Mouse (Mus musculus): ENCODE results near the gene Klc2.

Klc2 gene

GRCm38 (mm10) chr19:5084834-5085144 is 33.6 kb downstream of the Klc2 start:
- in situ Hi-C loops (cut with MboI; ENCODE audit: low pct_unique_long_range_greater_than_20kb in 1 of 2, low sequenced_read_pairs in 2 of 2, unreplicated experiment in 1 of 2), result loop anchor here in 1 of 2 experiments (5.0 kb wide), 1 partner anchor 58 kb away; no protein-coding TSS in a partner anchor

- in situ Hi-C loops (cut with MboI; ENCODE audit: low pct_unique_long_range_greater_than_20kb in 1 of 2, low sequenced_read_pairs in 2 of 2, unreplicated experiment in 1 of 2), result no loop called here
Observed at GRCm38 (mm10) chr19:5083961-5084833, 34.2 kb downstream of the Klc2 start.

- in situ Hi-C loops (cut with MboI; ENCODE audit: low pct_unique_long_range_greater_than_20kb in 1 of 2, low sequenced_read_pairs in 2 of 2, unreplicated experiment in 1 of 2), result no loop called here
Observed at GRCm38 (mm10) chr19:5082596-5082995, 35.8 kb downstream of the Klc2 start.

GRCm38 (mm10) chr19:5082005-5082404 is 36.4 kb downstream of the Klc2 start:
- in situ Hi-C loops (cut with MboI; ENCODE audit: low pct_unique_long_range_greater_than_20kb in 1 of 2, low sequenced_read_pairs in 2 of 2, unreplicated experiment in 1 of 2), result no loop called here

- in situ Hi-C loops (cut with MboI; ENCODE audit: low pct_unique_long_range_greater_than_20kb in 1 of 2, low sequenced_read_pairs in 2 of 2, unreplicated experiment in 1 of 2), result no loop called here
Observed at GRCm38 (mm10) chr19:5079279-5079678, 39.1 kb downstream of the Klc2 start.

GRCm38 (mm10) chr19:5073518-5073917 is 44.8 kb downstream of the Klc2 start:
- in situ Hi-C loops (cut with MboI; ENCODE audit: low pct_unique_long_range_greater_than_20kb in 1 of 2, low sequenced_read_pairs in 2 of 2, unreplicated experiment in 1 of 2), result no loop called here

- in situ Hi-C loops (cut with MboI; ENCODE audit: low pct_unique_long_range_greater_than_20kb in 1 of 2, low sequenced_read_pairs in 2 of 2, unreplicated experiment in 1 of 2), result no loop called here
Observed at GRCm38 (mm10) chr19:5073028-5073427, 45.3 kb downstream of the Klc2 start.

- in situ Hi-C loops (cut with MboI; ENCODE audit: low pct_unique_long_range_greater_than_20kb in 1 of 2, low sequenced_read_pairs in 2 of 2, unreplicated experiment in 1 of 2), result no loop called here
Observed at GRCm38 (mm10) chr19:5072389-5073019, 45.9 kb downstream of the Klc2 start.

GRCm38 (mm10) chr19:5071545-5072369 is 46.6 kb downstream of the Klc2 start:
- in situ Hi-C loops (cut with MboI; ENCODE audit: low pct_unique_long_range_greater_than_20kb in 1 of 2, low sequenced_read_pairs in 2 of 2, unreplicated experiment in 1 of 2), result no loop called here

GRCm38 (mm10) chr19:5071077-5071476 is 47.3 kb downstream of the Klc2 start:
- in situ Hi-C loops (cut with MboI; ENCODE audit: low pct_unique_long_range_greater_than_20kb in 1 of 2, low sequenced_read_pairs in 2 of 2, unreplicated experiment in 1 of 2), result no loop called here

GRCm38 (mm10) chr19:5069978-5070377 is 48.4 kb downstream of the Klc2 start:
- in situ Hi-C loops (cut with MboI; ENCODE audit: low pct_unique_long_range_greater_than_20kb in 1 of 2, low sequenced_read_pairs in 2 of 2, unreplicated experiment in 1 of 2), result no loop called here

- in situ Hi-C loops (cut with MboI; ENCODE audit: low pct_unique_long_range_greater_than_20kb in 1 of 2, low sequenced_read_pairs in 2 of 2, unreplicated experiment in 1 of 2), result no loop called here
Observed at GRCm38 (mm10) chr19:5069486-5069885, 48.9 kb downstream of the Klc2 start.

GRCm38 (mm10) chr19:5068570-5069234 is 49.7 kb downstream of the Klc2 start:
- in situ Hi-C loops (cut with MboI; ENCODE audit: low pct_unique_long_range_greater_than_20kb in 1 of 2, low sequenced_read_pairs in 2 of 2, unreplicated experiment in 1 of 2), result no loop called here

- in situ Hi-C loops (cut with MboI; ENCODE audit: low pct_unique_long_range_greater_than_20kb in 1 of 2, low sequenced_read_pairs in 2 of 2, unreplicated experiment in 1 of 2), result no loop called here
Observed at GRCm38 (mm10) chr19:5067867-5068569, 50.3 kb downstream of the Klc2 start, which contains the start of gene Cd248. TSS of gene Cd248 (plus strand) at chr19:5068078.

GRCm38 (mm10) chr19:5067040-5067799 is 51.1 kb downstream of the Klc2 start:
- in situ Hi-C loops (cut with MboI; ENCODE audit: low pct_unique_long_range_greater_than_20kb in 1 of 2, low sequenced_read_pairs in 2 of 2, unreplicated experiment in 1 of 2), result no loop called here

GRCm38 (mm10) chr19:5065104-5065503 is 53.3 kb downstream of the Klc2 start:
- in situ Hi-C loops (cut with MboI; ENCODE audit: low pct_unique_long_range_greater_than_20kb in 1 of 2, low sequenced_read_pairs in 2 of 2, unreplicated experiment in 1 of 2), result no loop called here

GRCm38 (mm10) chr19:5062446-5062845 is 55.9 kb downstream of the Klc2 start:
- in situ Hi-C loops (cut with MboI; ENCODE audit: low pct_unique_long_range_greater_than_20kb in 1 of 2, low sequenced_read_pairs in 2 of 2, unreplicated experiment in 1 of 2), result no loop called here

Measured in mouse embryonic stem cell (cell line).